Mouse (Mus musculus) lung, adult 2 months (tissue): ENCODE data around the gene Sp100. TPM values are rescaled to one million over a fixed set of nuclear protein-coding genes. Genes with fewer than 3 reads are reported as not detected.
A peak's percentile ranks its signal among the peaks of the same experiment; 100 is the strongest.
"Not testable (repeated sequence)": the region's sequence is repeated elsewhere in the genome, so short reads cannot be mapped to it uniquely, and the experiment has no call there.

ENCODE experiments used
- DNase-seq: peaks from one replicate; pipeline ENCODE4 v3.0.0; 2022
- H3K4me1 ChIP-seq: fragments of 200-500 bp; 2 replicates; pipeline ENCODE4 v1.6.1; 2011; ENCODE audit warnings: low read length; ENCODE audit not compliant: control insufficient read depth, insufficient read depth
- H3K4me3 ChIP-seq: fragments of 200-500 bp; replicated peaks from 2 replicates; pipeline ENCODE3; 2011; ENCODE audit warnings: low read depth, mild to moderate bottlenecking, control low read depth, low read length; ENCODE audit errors: extremely low read depth
- POLR2A ChIP-seq: fragments of 200-500 bp; IDR thresholded peaks from 2 replicates; pipeline ENCODE4 v1.6.1; 2011; ENCODE audit warnings: low read depth, mild to moderate bottlenecking, control low read depth, low read length, borderline replicate concordance; ENCODE audit errors: extremely low read depth
- WGBS: fragments of 180-500 bp; shearing (Covaris S2); methylation state at CpG from one replicate; pipeline ENCODE4 v1.1.7; 2018; 5-methylcytosine and 5-hydroxymethylcytosine counted together
- polyA plus RNA-seq: library from polyadenylated mRNA; depleted of rRNA; stranded (reverse); fragments of >200 nt; gene quantifications from 2 replicates; pipeline ENCODE4 v1.2.3, GENCODE M21; 2012; rRNA removed

Gene Sp100
- 15.7 and 26.4 TPM in 2 replicates for polyA plus RNA-seq

DNA sequence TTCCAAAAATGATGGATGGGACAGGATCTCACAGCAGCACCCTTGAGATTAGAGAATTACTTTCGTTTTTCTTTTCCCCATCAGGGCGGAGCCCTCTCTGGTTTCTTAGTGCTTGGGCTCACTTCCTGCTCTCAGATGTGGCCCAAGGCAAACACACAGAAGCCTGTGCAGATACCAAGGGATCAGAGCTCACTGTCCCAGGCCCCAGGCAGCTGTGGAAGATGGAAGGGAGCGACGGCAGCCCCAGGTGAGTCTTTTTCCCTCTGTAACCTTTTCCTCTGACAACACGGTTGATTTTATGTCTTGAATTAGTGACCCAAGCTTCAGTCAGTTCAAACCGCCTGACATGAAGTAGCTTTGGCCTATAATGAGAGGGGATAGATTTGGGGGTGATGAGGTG, at the start of gene Sp100:
Gene Sp100, plus strand, starts transcription at position 108 of the 400 bp plus-strand sequence.
- 23% methylated on average over 6 of the region's 6 CpGs for WGBS
- H3K4me1 ChIP-seq, result not testable (repeated sequence)
- H3K4me3 ChIP-seq, result peak within 1 kb of the TSS; percentile 29
- peak; percentile 25 for DNase-seq
- peak; percentile 66; the same call in 1 of the 2 replicates for TF ChIP-seq POLR2A

DNA sequence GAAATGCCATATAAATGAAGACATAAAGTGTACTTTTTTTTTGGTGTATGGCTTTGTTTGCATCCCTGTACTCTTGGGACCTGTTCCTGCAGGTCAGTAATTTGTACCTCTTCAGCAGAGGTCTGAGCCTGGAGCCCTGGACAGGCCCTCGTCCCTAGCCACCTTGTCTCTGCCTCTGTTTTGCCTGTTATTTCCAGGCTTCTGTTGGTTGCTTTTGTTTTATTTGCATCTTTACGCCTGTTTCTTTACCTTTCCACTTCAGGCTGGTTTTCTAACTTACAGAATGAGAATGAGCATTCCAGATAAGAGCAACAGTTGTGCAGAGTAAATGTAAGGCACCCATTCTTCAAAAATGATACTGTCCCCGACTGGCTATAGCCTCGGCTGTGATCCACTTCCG, 49.7 kb upstream of the Sp100 start, which contains the start of gene Sp140:
Gene Sp140, plus strand, starts transcription at position 301 of the 400 bp plus-strand sequence.
- H3K4me3 ChIP-seq, result peak within 1 kb of the TSS; percentile 56
- WGBS, result 44% methylated on average over 1 of the region's 5 CpGs
- not testable (repeated sequence) for DNase-seq, H3K4me1 ChIP-seq

DNA sequence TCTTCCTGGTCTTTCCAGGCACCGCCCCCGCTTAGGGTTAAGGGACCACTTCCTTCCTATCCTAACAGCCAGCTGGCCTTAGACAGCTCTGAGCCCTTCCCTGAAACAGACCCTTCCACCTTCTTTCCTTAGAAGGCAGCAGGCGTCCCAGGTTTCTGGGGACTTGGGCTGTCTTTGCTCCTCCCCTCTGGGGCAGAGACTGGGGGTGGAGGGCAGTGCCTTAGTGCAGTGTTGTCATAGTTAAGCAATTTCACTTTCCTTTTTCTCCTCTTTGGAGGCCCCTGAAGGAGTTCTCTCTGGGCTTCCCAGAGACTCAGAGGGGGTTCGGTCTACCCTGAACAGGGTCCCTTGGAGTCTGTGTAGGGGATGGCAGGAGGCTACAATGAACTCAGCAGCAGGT, 49.0 kb upstream of the Sp100 start:
- H3K4me3 ChIP-seq, result peak overlapping the region; percentile 56
- WGBS, result 51% methylated on average over 4 of the region's 4 CpGs
- DNase-seq, result peak; percentile 50
- not testable (repeated sequence) for H3K4me1 ChIP-seq

DNA sequence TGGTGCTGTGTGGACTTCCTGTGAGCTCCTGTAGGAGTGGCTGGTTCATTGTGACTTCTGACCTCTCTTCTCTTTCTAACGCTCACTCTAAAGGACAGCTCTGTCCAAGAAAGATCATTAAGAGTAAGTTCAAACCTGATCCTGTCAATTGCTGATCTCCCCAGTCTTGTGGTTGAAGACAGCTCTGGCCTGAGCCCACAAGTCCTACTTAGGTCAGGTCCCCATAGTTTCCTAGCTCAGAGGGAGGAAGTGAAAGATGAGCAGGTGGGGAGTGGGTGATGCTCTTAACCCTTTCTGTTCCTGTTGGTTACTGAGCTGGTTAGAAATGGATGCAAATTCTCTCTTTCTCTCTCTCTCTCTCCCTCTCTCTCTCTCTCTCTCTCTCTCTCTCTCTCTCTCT, 45.4 kb upstream of the Sp100 start:
- not testable (repeated sequence) for H3K4me3 ChIP-seq
- WGBS, result no CpG with 5 or more reads among the region's 1 CpGs

DNA sequence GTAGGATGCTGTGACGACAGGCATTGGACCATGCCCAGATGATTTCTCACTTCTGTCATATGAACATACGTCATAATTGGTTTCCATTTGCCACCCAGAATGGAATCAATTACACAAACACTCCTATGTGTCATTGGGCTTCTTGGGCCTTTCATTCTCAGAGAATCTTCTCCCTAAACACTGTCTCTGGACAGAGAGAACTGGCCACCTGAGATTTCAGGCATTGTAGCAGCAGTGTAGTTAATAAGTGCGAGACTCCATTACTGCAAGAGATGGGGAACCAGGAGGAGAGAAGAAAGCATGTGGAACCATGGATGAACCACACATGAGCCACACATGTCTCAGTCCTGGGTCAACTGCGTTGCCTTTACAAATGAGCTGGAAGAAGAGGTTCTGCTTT, 41.4 kb upstream of the Sp100 start:
- H3K4me3 ChIP-seq, DNase-seq, H3K4me1 ChIP-seq: not testable (repeated sequence)
- 73% methylated on average over 4 of the region's 4 CpGs for WGBS

More for the DNA sequence above, 45.4 kb upstream of the Sp100 start:
- H3K4me1 ChIP-seq, DNase-seq: not testable (repeated sequence)

DNA sequence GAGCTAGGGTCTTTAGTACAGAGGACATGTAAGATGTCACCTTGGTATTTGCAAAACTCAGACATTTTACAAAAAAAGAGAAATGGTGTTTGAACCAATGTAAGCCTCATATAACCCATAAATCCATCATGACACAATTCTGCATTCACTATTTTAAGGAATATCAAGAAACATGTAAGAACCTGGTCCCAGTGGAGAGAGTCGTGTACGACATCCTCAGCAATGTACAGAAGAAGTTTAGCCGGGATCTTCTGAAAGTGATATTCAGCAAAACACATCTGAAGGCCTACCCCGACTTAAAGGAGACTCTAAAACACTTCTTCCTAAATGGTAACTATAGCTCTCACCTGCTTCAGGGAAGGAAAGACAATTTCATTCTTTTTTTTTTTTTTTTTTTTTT, 39.2 kb upstream of the Sp100 start:
- WGBS, result no CpG with 5 or more reads among the region's 4 CpGs
- not testable (repeated sequence) for H3K4me1 ChIP-seq, H3K4me3 ChIP-seq, DNase-seq

DNA sequence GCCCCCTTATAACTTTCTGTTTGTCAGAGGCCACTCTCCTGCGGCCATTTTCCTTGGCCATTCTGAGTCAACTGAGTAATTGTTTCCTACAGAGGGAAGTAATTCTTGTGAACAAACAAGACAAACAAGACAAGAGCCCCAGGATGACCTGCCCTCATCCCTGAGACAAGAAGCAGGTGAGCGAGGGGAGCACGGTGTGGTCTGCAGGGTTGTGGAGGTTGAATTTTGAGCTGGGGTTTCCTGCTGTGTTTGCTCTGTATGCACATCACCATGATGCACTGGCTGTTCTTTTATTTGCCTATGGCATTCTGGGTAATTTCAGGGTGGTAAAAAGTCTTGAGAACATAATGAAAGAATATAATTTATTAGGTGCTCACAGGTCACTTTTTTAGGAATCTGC, 34.7 kb upstream of the Sp100 start:
- DNase-seq, H3K4me1 ChIP-seq: not testable (repeated sequence)
- WGBS, result 91% methylated on average over 3 of the region's 3 CpGs

DNA sequence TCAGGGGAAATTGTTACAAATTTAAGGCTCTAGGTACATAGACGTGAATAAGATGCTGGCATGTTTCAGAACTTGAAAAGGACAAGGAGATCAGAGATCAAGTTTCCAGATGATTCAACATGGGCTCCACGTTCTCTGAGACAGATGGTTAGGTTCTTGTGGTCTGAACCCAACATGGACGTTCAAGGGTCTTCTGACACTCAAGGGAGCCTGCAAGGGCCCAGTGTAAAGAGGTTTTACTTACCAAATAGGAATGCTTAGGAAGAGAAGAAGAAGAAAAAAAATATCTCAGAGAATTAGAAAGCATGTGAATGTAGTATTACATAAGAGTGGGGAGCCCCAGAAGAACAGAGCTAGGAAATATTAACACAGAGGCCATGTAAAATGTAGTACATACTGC, 34.0 kb upstream of the Sp100 start:
- not testable (repeated sequence) for DNase-seq, H3K4me1 ChIP-seq, H3K4me3 ChIP-seq
- 62% methylated on average over 3 of the region's 3 CpGs for WGBS

More for the DNA sequence above, 34.7 kb upstream of the Sp100 start:
- not testable (repeated sequence) for H3K4me3 ChIP-seq

DNA sequence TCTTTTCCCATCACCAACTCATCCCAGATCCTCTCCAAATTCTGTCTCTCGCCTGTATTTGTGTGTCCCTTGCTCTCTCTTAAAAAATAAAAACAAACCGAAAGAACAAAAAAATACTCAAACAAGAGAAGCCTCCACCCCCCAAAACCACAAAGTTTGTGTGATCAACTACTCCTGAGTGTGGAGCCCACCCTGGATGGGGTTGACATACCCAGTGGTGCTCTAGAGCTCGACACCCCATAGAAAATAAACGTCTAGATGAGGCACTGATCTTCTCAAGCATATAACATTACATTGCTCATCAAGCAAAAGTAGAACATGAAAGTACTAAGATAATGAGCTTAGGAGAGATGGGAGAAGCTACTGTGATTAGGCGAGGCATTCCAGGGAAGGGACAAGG, 32.6 kb upstream of the Sp100 start:
- DNase-seq, H3K4me3 ChIP-seq, H3K4me1 ChIP-seq: not testable (repeated sequence)
- 57% methylated on average over 4 of the region's 5 CpGs for WGBS

DNA sequence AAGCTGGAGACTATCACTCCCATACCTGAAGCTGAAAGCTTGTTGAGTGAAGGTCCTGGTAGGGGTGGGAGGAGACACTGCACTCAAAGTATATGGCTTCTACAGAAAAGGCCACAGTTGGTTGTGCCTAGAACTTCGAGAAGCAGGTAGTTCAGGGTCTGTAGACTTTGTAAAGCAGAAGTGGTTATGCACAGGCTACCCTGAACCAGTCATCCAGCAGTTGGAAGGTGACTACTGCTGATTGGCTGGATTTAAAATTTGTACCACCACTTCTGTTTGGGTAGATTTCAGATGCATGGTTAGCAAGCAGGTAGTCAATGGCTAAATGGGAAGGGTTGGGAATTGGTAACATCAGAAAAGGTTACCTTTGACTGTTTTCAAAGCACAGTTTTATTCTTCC, 31.1 kb upstream of the Sp100 start:
- WGBS, result 71% methylated on average over 1 of the region's 1 CpGs
- DNase-seq, H3K4me3 ChIP-seq, H3K4me1 ChIP-seq: not testable (repeated sequence)

DNA sequence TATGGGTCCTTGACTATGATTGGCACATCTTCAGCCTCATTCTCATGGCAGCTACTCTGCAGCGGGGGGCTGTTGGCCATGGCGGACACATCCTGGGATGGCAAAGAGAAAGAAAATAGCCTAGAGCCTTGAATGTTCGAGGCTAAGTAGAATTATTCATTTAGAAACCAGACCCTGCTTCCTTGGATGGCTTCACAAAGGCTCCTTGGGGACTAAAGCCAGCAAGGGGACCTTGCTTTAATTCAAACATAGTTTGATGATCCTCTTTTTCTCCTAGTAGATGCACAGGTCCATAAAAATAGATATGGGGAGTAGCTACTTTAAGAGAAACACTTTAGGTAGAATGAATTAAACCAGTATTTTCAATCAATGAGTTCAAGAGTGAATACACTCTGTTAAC, 12.9 kb upstream of the Sp100 start:
- H3K4me1 ChIP-seq, DNase-seq, H3K4me3 ChIP-seq: not testable (repeated sequence)
- WGBS, result 65% methylated on average over 3 of the region's 3 CpGs

DNA sequence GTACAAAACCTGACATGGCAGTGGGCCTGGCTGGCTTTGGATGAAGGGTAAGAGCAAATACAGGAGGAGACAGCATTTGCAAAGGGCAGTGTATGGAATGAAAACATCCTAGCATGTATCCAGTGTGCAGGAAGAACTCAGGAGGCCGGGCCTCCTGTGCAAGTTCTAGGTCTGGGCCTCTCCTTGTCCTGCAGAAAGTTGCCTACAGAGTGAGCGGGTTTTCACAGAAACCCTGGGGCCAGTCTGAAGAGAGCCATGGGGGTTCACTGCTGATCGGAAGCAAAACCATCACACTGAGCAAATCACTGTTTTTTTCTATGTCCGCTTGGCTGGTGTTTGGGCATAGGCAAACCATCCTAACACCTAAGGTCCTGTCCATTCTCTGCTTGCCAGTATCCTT, 11.6 kb upstream of the Sp100 start:
- 81% methylated on average over 4 of the region's 4 CpGs for WGBS
- not testable (repeated sequence) for H3K4me1 ChIP-seq, H3K4me3 ChIP-seq, DNase-seq

DNA sequence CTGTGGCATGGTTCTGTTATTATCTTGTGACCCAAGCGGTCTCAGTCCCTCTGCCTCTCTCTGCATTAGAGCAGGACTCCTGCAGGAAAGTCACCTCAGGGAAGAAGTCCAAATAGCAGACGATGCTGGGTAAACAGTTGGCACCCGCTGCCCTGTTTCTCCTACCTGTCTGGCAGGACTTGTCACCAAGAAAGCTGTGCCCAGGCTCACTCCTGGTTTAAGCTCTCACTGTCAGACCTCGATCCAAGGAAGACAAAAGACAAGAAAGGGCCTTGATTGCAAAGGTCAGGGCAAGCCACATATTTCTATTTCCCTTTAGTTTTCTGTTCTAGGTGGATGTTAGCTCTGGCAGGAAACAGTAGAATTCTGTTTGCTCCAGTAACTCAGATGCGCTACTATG, 736 bp downstream of the Sp100 start:
- WGBS, result 45% methylated on average over 4 of the region's 5 CpGs
- not testable (repeated sequence) for H3K4me3 ChIP-seq, H3K4me1 ChIP-seq, DNase-seq

DNA sequence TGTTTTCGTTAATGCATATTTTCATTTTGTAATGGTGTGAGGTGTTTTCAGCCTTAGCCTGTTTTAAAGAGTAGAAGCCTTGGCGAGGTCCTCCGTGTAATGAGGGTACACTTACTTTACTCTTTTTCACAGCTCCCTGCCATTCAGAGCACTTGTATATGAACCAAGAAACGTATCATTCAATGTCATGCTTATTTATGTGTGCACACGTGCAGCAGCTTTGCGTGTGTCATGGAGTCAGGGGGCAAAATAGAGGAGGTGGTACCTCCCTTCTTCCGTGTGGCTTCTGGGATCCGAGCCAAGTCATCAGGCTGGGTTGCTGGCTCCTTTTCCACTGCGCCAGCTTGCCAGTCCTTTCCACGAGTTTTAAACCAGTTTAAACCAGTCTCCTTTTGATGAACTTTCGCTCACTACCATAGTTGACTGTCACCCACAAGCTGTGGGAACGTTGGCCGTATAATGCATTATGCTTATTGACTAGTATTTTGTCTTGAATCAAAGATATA, 2.0 kb downstream of the Sp100 start:
- 54% methylated on average over 13 of the region's 13 CpGs for WGBS
- not testable (repeated sequence) for H3K4me3 ChIP-seq, H3K4me1 ChIP-seq, DNase-seq

DNA sequence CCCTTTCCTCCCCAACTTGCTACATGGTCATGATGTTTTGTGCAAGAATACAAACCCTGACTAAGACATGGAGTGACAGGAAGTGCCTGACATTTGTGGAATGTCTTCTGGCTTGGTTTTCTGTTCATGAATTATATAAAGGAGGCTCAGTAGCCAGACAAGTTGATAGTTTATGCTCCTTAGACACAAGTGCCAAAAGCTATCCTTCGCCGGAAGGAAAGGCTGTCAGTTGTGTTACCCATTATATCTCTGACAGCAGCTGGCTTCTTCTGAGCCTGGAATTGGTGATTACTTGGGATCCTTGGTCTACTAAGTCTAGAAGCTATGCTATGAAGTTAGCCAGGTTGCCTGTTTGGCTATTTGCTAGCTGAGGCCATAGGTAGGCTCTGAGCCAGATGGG, 7.4 kb downstream of the Sp100 start:
- not testable (repeated sequence) for DNase-seq, H3K4me1 ChIP-seq, H3K4me3 ChIP-seq
- WGBS, result 66% methylated on average over 2 of the region's 2 CpGs
